Mouse (Mus musculus): ENCODE data around the gene Dner. TPM values are rescaled to one million over a fixed set of nuclear protein-coding genes. Genes with fewer than 3 reads are reported as not detected.

Gene Dner
- total RNA-seq, 2 experiments from 2014 or later: 1.8 to 3.5 TPM

GRCm38 (mm10) chr1:84549367-84550064 lies 146.5 kb downstream of the Dner start:
- DNase-seq (ENCODE audit: low spot score in 2 of 2): no peak

GRCm38 (mm10) chr1:84536069-84536468 lies 160.0 kb downstream of the Dner start:
- no peak for DNase-seq (ENCODE audit: low spot score in 2 of 2)

DNA sequence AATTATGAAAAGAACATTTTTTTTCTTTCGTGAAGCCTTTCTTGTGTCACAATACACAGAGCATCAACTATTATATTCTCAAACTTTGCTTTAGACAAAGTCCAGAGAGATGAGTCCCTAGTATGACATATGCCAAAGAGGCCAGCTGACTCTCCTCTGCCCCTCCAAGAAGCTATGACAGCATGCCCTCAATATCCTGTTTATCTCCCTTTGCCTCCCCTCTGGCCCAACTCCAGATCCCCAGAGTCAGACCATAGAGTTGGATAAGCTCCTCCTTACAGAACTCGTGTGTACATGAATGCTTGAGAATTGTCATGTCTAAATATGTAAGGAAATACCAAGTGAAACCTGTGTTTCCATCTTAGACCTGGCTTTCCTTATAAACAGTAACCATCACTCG lies 170.5 kb downstream of the Dner start:
- DNase-seq (ENCODE audit: low spot score in 2 of 2): no peak

GRCm38 (mm10) chr1:84524413-84524812 lies 171.6 kb downstream of the Dner start:
- DNase-seq (ENCODE audit: low spot score in 2 of 2): no peak

GRCm38 (mm10) chr1:84522963-84523280 lies 173.1 kb downstream of the Dner start:
- no peak for DNase-seq (ENCODE audit: low spot score in 2 of 2)

DNA sequence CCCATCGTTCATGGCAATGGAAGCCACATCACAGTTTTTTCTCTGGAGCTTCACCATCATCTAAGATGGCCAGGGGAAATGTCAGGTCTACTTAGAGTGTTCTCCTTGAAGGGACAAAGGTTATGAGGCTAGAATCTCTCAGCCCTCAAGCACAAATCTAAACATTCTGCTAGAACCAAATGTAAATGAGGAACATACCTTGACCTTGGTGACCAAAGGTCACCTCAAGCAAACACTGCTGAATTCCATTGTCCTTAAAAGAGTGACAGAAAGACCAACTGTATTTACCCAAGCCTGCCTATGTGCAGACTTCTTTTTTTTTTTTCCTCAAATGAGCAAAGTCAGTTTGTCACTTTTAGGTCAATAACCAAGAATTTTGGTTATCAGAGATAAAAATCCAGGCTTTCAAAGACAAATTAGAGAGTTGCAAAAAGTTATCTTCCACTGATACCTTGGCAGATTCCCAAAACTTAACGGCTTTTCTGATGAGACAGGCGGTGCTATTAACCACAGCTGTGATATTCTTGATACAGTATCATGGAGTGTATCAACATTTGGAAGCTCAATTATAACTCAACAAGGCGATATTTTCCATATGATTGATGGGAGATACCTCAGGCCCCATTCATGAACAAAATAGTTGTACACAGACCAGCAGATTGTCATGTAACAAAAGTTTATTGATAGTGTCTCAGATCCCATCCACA lies 173.6 kb downstream of the Dner start:
- no peak for DNase-seq (ENCODE audit: low spot score in 2 of 2)

DNA sequence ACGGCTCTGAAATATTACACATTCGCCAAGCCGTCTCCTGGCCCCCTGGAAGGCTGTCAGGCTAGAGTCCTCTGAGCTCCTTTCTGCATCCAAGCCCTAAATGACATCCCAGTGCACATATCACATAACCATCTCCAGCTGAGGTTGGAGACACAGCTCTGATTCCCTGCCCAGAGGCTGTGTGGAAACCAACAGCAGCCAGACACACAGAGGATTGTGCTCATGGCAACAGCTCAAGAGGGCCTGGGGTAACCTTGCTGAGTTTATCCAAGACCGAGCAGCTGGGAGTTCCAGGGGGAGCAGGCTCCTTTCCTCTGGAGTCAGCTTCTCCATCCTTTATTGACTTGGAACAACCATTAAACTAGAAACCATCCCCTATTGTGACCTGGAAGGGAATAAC lies 177.7 kb downstream of the Dner start:
- peak; percentile 35 to 74 for DNase-seq (ENCODE audit: low spot score in 2 of 2)

- DNase-seq (ENCODE audit: low spot score in 2 of 2): no peak
Observed at GRCm38 (mm10) chr1:84513201-84513600, 182.8 kb downstream of the Dner start.

GRCm38 (mm10) chr1:84508510-84508909 lies 187.5 kb downstream of the Dner start:
- no peak for DNase-seq (ENCODE audit: low spot score in 2 of 2)

GRCm38 (mm10) chr1:84507568-84507967 lies 188.5 kb downstream of the Dner start:
- DNase-seq (ENCODE audit: low spot score in 2 of 2): no peak

DNA sequence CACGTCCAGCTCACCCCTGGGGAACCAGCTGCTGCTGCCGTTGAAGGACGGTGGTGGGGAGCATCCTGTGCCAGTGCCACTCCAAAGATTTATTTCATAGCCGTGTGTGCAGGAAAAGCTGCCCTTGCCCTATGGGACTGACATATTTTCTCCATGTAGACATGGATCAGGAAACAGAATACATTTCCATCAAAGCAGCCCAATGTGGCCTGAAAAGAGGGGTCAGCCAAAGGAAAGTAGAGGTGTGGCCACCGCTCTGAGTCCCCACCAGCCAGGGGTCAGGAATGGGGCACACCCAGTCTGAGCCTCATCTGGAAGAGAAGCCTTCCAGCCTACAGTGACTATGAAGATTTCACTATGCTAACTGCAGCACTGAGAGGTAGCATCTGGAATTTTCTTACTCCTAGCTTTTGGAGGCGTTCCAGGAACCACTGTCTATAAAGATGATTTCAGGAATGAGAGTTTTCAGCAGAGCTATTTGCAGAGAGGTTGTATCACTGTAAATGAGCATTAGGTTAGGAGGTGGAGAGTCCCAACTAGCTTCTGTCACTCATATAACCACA lies 189.0 kb downstream of the Dner start:
- DNase-seq (ENCODE audit: low spot score in 2 of 2): peak in 1 of 2 experiments; percentile 48

GRCm38 (mm10) chr1:84500673-84501072 lies 195.3 kb downstream of the Dner start:
- DNase-seq (ENCODE audit: low spot score in 2 of 2): no peak

- DNase-seq (ENCODE audit: low spot score in 2 of 2): no peak
Observed at GRCm38 (mm10) chr1:84491732-84492131, 204.3 kb downstream of the Dner start.

DNA sequence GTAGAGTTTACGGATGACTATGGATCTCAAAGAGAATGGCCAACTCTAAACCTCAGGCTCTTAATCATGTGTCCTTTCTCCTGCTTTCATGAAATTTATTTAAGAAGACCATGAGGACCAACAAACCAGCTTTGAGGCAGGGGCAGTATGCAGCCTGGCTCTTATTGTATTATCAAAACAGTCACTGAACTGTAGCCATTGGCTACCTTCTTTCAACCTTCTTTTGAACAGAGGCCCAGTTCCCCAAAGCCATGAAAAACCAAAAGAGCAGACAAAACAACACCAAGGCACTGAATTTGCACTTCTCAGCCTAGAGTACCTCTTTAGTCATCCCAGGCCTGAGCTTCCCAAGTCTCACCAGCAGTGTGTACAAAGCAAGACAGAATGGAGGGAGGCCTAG lies 207.5 kb downstream of the Dner start:
- DNase-seq (ENCODE audit: low spot score in 2 of 2): no peak

DNA sequence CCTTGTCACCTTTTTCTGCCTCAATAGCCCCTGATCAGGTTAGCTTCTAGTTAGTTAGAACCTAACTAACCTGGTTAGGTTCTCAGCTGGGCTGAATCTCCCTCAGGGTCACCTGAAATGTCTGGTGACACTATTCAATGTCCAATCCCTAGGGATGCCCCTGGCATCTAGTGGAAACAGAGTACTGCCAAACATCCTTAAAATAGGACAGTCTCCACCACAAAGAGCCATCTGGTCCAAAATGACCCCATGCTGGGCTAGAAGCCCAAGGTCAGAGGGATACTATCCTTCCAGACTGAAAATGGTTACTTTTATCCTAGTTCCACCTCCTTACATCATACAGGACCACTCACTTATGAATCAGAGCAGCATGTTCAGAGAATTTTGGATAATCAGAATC lies 211.0 kb downstream of the Dner start:
- no peak for DNase-seq (ENCODE audit: low spot score in 2 of 2)

DNA sequence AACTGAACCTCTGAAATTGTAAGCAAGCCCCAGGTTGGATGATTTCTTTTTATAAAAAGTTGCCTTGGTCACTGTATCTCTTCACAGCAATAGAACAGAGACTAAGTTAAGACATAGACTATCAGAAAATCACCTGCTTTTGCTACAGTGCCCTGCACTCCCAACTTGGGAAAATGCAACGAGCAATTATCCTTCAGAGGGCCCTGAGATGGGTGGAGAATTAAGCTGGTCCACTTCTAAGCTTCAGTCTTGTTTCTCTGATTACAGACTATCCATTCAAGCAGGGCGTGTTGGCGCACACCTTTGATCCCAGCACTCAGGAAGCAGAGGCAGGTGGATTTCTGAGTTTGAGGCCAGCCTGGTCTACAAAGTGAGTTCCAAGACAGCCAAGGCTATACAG lies 211.4 kb downstream of the Dner start:
- no peak for DNase-seq (ENCODE audit: low spot score in 2 of 2)

- DNase-seq (ENCODE audit: low spot score in 2 of 2): no peak
Observed at GRCm38 (mm10) chr1:84479976-84480375, 216.0 kb downstream of the Dner start.

DNA sequence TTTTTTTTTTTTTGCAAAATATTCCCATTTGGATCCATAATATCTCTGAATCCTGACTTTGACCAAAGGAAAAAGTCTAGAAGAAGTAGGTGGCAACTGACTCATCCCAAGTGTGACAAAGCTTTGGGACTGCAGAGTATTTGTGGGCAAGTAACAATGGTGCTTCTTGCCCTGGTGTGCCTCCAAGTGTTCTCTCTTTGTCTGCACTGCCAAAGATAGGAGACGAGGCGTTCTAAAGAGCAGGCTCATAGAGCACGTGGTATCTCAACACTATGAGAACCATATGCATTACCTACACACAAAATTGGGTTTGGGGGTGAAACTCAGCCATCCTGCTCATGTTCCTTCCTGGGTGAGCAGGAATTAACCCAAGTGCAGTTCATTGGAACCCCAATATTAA lies 221.7 kb downstream of the Dner start:
- no peak for DNase-seq (ENCODE audit: low spot score in 2 of 2)

GRCm38 (mm10) chr1:84472260-84472659 lies 223.8 kb downstream of the Dner start:
- DNase-seq (ENCODE audit: low spot score in 2 of 2): no peak

DNA sequence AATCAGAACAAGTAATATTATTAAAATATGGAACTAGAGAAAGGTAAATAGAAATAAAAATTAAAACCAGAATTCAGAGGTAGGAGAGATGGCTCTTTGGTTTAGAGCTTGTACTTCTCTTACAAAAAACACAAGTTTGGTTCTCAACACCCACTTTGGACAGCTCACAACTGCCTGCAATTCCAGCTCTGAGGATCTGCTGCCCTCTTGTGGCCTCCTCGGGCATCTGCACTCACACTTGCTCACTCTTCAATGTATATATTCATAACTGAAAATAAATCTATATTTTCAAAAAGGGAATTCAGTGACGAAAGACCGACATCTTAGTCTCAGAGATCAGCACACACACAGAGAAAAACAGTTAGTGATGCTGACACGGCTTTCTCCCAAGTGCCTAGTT lies 225.7 kb downstream of the Dner start:
- no peak for DNase-seq (ENCODE audit: low spot score in 2 of 2)

DNA sequence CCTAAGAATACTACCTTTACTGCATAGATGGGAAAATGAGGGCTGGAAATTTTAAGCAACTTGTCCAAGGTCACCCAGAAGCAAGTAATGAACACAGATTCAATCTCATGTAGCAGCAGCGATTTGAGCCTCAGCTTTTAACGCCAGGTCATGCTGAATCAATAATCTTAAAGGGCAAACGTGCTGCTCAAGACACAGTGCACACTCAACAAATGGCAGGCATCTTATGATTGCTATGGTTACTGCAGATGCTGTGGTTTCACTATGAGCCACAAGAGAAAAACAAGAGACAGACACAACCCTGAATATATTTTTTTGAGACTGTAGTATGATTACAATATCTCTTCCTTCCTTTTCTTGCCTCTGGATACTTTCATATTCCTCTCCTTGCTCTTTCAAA lies 228.4 kb downstream of the Dner start:
- no peak for DNase-seq (ENCODE audit: low spot score in 2 of 2)

- no peak for DNase-seq (ENCODE audit: low spot score in 2 of 2)
Observed at GRCm38 (mm10) chr1:84464761-84465160, 231.3 kb downstream of the Dner start.
